Mouse (Mus musculus) adrenal gland, postnatal 25 days (tissue): ENCODE results near the gene Angptl2. TPM values are rescaled to one million over a fixed set of nuclear protein-coding genes. Genes with fewer than 3 reads are reported as not detected.

Experiments
- DNase-seq: peaks from one replicate; pipeline ENCODE4 v3.0.0; 2021; ENCODE audit warnings: mixed read lengths
- long read RNA-seq: library from polyadenylated mRNA; stranded (forward); transcript quantifications from one replicate; pipeline ENCODE4 v2.0.0, GENCODE M21; 2021
- total RNA-seq: library from RNA; stranded (reverse); gene quantifications from 2 replicates; pipeline ENCODE4 v1.2.3, GENCODE M21; 2021

The Angptl2 gene
- total RNA-seq, result 21.2 and 23.6 TPM in 2 replicates
- long read RNA-seq, transcript Angptl2-201 (5 exons, 3,339 nt), result major isoform, 27 of 33 reads
- long read RNA-seq, partial matches to known transcripts, result 5 of 33 reads
- long read RNA-seq, other reads (novel, unspliced or antisense), result 1 of 33 reads

- DNase-seq, result peak; percentile 87
These were observed at the start of gene Angptl2 for GRCm38 (mm10) chr2:33215700-33216509. Angptl2 (plus strand) TSS chr2:33216069.

DNA sequence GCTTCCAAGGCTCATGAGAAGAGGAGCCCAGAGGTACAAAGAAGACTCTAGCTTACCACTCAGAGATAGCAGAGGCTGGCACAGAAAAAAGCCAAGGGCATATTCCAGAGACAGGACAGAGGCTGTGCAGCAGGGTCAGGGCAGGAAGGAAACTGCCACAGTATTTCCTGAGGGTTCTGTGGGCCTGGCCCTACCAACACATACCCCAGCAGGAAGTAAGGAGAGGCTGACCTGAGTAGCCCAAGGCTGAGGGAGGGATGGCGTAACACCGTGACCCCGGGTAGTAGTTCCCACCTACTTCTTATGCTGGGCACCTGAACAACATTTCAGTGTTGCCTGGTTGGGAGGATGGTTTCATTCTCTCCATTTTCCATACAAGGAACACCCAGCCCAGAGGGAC, 48.8 kb upstream of the Angptl2 start:
- DNase-seq, result no peak

- no peak for DNase-seq
These were observed 46.4 kb upstream of the Angptl2 start for GRCm38 (mm10) chr2:33169445-33169844.

DNA sequence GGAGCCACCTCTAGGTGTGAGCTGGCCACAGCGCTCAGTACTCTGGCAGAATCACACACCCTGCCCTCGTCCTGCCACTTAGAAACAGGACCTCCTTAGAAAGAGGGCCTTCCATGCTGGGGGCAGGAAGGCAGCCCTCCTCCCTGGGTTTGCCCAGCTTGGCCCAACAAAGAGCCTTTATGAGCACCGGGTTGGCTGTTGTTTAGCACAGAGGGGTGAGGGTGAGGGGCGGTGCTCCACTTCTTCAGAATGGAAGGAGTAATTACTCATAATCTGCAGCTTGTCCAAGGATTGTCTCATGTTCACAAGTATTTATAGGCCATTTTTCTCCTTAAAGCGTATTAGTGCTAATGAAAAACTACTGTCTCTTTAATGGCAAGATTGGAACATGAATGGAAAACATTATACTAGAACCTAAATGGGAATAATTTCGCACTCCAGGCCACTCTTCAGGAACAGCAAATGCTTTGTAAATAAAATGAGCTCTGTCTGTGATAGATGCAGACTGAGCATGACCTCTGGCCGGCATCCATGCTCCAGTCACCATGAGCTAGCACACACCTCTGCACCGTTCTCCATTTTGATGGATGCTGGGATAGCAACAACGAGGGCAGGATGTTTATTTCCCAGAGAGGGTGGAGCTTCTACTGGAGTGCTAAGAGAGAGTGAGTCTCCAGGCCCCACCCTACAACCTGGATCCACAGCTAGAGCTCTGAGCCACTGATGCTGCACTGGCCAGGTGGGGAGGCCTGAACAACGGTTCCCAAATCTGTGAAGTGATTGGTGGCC, 44.9 kb upstream of the Angptl2 start:
- no peak for DNase-seq

DNA sequence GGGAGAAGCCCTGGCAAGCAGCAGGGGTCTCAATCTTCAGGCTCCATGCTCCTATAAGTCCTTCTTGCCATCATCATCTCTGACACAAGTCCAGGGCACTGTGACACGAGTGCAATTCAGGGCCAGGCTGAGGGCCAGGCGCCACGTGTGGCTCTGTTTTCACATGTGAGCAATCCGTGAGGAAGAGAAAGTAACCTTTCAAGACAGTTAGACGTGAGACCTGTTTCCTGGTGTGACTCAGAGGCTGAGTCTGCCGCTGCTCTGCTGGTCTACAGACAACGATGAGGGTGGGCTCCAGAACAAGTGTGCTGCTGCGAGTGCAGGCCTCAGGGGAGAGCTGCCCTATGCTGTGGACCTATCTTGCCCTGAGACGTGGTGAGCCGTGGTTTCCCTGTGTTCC, 42.7 kb upstream of the Angptl2 start:
- DNase-seq, result no peak

GRCm38 (mm10) chr2:33173686-33174085, 42.2 kb upstream of the Angptl2 start:
- no peak for DNase-seq

DNA sequence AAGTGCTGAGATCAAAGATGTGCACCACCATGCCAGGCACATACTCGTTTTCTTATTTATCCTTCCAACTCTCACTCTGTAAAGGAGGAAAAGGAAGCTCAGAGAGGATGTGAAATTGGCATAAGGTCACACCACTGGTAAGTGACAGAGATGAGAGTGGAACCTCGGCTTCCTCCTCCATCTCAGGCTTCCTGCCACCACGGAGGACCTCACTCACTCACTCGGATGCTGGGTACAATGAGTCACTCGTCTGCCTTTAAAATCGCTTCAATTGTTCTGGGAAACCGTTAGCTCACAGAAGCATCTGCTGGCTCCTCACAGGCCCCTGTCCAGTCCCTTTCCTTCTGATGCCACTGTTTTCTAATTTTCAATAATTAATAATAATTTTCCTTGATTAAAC, 39.4 kb upstream of the Angptl2 start:
- no peak for DNase-seq

DNA sequence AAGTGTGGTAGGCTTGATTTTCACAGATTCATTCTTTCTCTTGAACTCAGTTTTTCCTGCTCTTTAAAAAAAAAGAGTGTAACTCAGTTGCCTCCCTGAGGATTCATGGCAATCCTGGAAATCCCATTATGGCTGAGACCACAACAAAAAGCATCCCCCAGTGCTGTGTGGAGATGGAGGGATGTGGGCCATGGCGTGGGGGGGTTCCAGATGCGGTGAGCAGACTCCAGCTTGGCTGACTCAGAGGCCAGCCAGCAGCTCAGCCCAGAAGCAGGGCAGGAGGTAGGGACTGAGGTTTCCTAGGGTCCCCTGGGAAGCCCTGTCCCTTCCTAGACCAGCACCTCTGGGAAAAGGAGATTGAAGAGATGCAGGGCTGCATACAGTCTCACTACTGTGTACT, 38.9 kb upstream of the Angptl2 start:
- no peak for DNase-seq

DNA sequence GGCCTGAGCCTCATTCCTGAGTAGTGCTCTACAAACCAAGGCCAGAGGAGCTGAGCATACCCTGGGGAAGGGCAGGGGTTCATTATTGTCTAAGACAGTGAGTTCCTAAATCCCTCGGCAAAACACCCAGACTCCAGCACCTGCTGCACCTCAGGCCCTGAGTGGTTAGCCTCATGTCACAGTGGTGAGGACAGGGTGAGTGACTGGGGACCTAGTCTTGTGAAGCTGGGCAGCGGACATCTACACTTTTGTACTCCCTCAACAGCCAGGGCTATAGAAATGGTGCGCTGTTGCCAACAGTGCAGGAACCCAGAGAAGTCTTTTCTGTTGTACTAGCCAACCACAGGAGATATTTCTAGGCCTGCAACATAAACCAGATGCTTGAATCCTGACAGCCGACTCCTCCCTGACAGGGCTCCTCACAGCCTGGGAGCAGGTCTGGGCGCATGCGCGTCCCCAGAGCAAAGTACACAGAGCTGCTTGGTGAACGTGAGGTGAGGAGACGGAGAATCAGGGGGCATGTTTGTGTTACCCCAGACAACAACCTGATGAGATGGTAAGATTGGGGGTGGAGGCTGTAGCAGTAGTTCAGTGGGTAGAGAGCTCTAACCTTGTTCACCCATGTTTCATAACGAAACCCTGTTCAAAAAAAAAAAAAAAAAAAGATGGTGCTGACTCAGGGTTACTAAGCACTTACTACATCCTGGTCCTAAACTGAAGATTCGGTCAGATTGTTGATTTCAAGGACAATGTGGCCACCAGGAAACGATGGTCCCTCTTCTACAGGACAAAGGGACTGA, 38.2 kb upstream of the Angptl2 start:
- DNase-seq, result no peak

GRCm38 (mm10) chr2:33178243-33178932, 37.5 kb upstream of the Angptl2 start:
- DNase-seq, result no peak

DNA sequence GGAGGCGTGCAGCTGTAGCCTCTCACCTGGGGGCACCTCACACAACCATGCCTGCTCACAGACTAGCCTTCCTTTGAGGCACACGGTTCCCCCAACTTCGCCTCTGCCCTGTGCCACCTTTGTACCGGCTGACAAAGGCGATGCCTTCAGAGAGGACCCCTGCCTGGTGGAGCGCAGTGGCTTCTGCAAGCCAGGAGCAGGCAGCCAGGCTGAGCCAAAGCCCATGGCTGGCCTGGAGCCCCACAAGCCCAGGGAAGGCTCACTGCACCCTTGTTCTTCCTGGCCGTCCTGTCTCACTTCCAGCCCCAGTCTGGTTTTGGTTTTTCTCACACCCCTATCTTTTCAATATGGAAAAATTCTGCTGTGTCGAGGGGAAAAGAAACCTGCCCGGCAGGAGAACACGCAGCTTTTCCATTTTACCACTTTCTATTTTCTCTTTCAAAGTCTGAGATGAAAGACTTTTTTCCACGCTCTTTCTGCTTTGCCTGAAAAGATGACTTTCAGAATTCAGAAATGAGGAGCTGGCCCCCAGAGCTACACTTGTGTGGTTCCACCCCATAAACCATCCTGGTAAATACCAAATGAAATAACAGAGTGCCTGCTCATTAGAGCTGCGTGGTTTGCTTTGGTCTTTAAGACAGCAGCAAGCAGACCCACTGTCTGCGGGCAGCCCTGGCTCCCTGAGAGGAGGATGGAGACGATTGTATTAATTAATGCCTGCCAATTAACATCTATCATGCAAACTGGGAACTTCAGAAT, 36.5 kb upstream of the Angptl2 start:
- no peak for DNase-seq

GRCm38 (mm10) chr2:33179930-33180630, 35.8 kb upstream of the Angptl2 start:
- DNase-seq, result no peak

DNA sequence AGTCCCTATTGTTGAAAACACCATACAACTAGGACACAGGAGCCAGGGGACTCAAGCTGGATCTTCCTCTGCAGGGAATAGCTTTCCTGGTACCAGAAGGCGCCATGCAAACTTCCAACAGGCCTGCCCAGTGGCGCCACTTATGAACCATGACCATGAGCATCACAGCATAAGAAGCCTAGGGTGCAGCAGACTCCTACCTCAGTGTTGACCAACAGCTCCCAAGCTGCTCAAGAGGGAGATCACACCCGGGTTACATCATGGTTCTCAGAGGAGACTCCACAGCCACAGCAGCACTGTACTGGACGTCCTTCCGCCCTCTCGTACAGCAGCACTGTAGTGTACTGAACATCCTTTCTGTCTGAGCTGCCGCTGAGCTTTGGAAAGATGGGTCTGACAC, 32.5 kb upstream of the Angptl2 start:
- no peak for DNase-seq

GRCm38 (mm10) chr2:33184641-33185040, 31.2 kb upstream of the Angptl2 start:
- DNase-seq, result no peak

- DNase-seq, result peak; percentile 72
These were observed 30.6 kb upstream of the Angptl2 start for GRCm38 (mm10) chr2:33185258-33185657.

- no peak for DNase-seq
These were observed 29.4 kb upstream of the Angptl2 start for GRCm38 (mm10) chr2:33186505-33186904.

DNA sequence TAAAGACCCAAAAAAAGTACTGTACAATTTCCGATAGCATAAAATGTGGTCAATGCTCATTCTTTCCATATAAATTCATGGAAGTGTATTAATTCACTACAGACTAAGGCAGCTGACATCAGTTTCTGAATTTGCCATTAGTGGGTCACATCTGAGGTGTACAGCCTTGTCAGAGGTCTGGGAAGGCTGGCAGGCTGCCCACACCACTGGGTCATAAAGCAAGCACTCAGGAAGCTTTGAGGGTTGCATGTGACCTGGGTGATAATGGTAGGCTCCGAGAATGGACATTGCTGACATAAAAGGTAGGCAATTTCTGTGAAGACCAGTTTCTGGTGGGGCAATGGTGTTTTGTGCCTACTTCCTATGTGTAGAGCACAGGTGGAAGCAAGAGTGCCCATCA, 28.0 kb upstream of the Angptl2 start:
- DNase-seq, result peak; percentile 45

DNA sequence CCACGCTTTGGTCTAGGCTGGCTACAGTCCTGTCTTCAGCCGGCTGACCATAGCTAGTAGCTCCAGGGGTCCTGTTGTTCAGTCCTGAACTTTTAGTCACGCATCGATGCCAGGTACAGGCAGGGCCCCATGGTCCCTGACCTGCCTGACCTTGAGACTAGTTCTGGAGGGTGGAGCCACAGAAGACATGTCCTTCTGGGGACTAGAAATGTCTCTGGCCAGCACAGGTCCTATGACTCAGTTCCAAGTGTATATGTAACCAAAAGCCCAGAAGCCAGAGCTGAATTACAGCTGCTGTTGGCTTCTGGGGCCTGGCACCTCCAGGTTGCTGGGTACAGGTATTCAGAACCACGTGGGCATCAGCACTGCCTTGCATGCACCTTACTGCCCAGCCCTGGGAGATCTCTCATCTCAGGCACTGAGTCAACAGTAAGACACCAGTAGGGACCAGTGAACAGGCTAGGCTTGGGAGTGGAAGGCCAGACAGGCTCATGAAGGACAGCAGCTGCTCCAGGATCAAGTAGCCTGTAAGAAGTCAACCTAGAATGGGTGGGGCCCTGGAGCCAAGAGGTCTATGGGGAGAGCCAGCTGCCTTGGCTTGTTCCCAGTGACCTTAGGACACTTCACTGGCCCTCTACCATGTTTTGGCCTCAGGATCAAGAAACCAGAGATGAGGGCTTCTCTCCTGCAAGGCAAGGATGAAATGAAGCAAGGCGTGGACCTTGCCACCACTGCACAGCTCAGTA, 26.8 kb upstream of the Angptl2 start:
- no peak for DNase-seq

- DNase-seq, result no peak
These were observed 25.9 kb upstream of the Angptl2 start for GRCm38 (mm10) chr2:33189976-33190375.
